Mouse (Mus musculus) CD4-positive, CD25-positive, alpha-beta regulatory T cell, adult 9 weeks (primary cell): ENCODE measurements around the gene Fam89b. TPM values are rescaled to one million over a fixed set of nuclear protein-coding genes. Genes with fewer than 3 reads are reported as not detected.

Experiments used
- polyA plus RNA-seq: library from polyadenylated mRNA; unstranded; fragments of 100-300 nt; shearing (Covaris generic); gene quantifications from one replicate; pipeline ENCODE4 v1.2.1, GENCODE M21; 2017

The Fam89b gene
- polyA plus RNA-seq = 60.6 TPM

GRCm38 (mm10) chr19:5729444-5729815 lies at the start of gene Fam89b:
Gene Fam89b (minus strand): TSS chr19:5729653.

DNA sequence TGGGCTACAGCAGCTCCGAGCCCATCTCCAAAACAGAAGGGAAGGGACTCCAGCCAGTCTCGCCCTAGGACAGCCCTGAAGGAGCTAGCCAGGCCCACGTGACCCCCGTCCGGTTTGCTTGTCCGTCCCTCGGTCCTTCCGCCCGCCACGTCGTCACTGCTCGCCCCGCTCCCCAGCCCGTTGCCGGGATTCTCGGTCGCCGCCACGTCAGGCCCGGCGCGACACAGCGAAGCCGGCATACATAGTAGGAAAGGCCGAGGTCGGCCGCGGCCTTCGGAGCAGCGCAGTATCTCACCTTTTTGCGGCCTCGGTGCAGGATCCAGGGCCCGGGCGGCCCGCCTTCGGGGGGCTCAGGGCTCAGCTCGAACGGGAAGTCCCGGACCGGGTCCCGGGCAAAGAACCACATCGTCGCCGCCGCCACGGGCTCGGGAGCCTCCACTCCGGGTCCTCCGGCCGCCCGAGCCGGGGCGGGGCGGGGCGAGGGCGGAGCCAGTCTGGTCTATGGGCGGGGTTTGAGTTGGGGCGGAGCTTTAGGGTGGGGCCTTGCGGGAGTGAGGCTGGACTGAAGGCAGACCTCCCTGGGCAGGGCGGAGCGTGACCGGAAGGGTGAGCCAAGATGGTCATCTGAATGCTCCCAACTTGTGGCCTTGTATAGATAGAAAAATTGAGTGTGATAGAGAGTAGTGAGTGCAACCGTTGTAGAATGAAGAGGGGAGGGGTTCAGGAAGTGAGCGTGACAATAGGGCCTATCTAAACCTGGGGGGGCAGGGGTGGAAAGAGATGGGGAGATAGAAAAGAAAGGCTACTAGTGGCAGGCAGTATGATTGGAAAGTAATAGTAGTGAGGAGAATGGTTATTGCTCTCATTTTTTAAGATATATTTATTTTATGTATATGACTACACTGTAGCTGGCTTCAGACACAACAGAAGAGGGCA lies 41.7 kb upstream of the Fam89b start, which contains the start of gene Scyl1:
Scyl1 (minus strand) TSS at position 495 of the 936 bp plus-strand sequence.

DNA sequence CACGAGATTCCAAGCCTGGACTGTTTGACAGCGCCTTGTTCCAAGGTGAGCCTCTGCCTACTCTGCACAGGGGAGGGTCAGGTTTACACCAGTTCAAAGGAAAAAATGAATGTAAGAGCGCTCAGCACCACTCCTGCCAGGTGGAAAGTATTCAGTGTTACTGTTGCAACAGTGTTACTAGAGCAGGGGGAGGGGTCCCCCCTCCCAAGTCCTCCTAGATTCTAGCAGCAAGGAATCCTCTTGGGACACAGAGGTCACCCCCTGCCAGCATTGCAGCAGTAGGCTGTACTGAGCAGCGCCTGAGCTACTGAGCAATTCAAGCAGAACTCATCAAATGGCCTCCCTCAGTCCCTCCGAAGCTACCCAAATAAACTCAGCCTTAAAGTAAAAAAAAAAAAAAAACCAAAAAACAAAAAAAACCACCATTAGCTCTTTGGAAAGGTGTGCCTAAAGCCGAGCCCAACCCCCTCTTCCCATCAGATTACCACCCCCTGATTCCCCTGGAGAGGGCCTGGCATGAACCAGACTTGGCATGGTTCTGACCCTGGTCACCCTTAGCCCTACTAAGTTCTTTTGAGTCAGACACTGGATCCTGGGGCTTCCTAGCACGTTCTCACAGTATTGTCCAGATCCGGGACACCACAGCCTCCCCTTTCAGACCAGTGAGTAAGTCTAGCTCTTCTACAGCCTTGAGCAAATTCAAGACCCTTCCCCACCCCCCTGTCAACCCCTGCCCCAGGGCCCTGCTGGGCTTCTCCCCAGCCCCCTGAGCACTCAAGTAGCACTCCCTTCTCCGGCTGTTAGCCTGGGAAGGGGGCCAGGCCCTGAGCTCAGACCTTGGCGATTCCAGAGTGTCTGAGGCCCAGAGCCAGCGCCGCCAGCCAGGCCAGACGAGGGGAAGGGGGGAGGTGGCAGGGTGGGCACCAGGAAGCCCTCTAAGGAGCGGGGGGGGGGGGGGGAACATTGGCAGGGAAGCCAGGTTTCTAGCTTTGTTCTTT lies 11.2 kb upstream of the Fam89b start, which contains the start of gene Ltbp3:
Ltbp3 (plus strand) TSS at position 585 of the 998 bp plus-strand sequence.

GRCm38 (mm10) chr19:5725767-5726515 lies 3.5 kb downstream of the Fam89b start, which contains the start of gene Ehbp1l1:
Gene Ehbp1l1 (minus strand): TSS chr19:5726317.

DNA sequence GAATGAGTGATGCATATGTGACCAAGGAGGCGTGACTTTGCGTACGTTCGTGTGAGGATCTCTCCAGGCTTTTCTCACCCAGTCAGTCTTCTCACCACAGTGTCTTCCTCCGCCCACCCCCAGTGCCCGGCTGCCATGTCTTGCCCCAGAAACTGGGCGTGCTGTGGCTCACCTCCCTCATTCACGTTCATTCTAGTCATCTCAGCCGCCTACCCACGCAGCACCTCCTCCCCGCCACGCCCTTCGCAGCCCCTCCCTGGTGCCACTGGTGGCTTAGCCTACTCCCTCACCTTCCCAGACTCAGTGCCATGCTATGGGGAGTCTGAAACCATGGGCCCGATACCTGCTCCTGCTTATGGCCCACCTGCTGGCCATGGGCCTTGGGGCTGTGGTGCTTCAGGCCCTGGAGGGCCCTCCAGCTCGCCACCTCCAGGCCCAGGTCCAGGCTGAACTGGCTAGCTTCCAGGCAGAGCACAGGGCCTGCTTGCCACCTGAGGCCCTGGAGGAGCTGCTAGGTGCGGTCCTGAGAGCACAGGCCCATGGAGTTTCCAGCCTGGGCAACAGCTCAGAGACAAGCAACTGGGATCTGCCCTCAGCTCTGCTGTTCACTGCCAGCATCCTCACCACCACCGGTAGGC lies 25.2 kb downstream of the Fam89b start, which contains the start of gene Kcnk7:
Kcnk7 (plus strand) TSS at position 205 of the 638 bp plus-strand sequence.

GRCm38 (mm10) chr19:5688200-5689087 lies 41.0 kb downstream of the Fam89b start, which contains the start of the genes Map3k11 and Pcnx3:
Gene Map3k11 (plus strand): TSS chr19:5688742.
Gene Pcnx3 (minus strand): TSS chr19:5688908.

Other genes with a start within 250 kb of the Fam89b start
- gene Mus81, start 241.3 kb downstream of the Fam89b start, polyA plus RNA-seq = 70.5 TPM
- 4,187 TPM for gene Cfl1, start 239.2 kb downstream of the Fam89b start, polyA plus RNA-seq
- gene 1700020D05Rik, start 225.9 kb downstream of the Fam89b start, polyA plus RNA-seq = 0.27 TPM
- gene Snx32, start 219.1 kb downstream of the Fam89b start, polyA plus RNA-seq = 18.4 TPM
- not detected for gene Ovol1, start 169.0 kb downstream of the Fam89b start, polyA plus RNA-seq
- 19.4 TPM for gene Ap5b1, start 161.6 kb downstream of the Fam89b start, polyA plus RNA-seq
- gene Rnaseh2c, start 127.8 kb downstream of the Fam89b start, polyA plus RNA-seq = 89.1 TPM
- 59.7 TPM for gene Kat5, start 119.4 kb downstream of the Fam89b start, polyA plus RNA-seq
- 165 TPM for gene Rela, start 92.2 kb downstream of the Fam89b start, polyA plus RNA-seq
- gene Sipa1, start 65.9 kb downstream of the Fam89b start, polyA plus RNA-seq = 46.5 TPM
- gene Map3k11, start 40.9 kb downstream of the Fam89b start, polyA plus RNA-seq = 18.1 TPM
- gene Pcnx3, start 40.7 kb downstream of the Fam89b start, polyA plus RNA-seq = 47.0 TPM
- gene Kcnk7, start 25.3 kb downstream of the Fam89b start, polyA plus RNA-seq = 1.3 TPM
- 60.7 TPM for gene Ehbp1l1, start 3.3 kb downstream of the Fam89b start, polyA plus RNA-seq
- 0.86 TPM for gene Ltbp3, start 11.3 kb upstream of the Fam89b start, polyA plus RNA-seq
- gene Scyl1, start 41.8 kb upstream of the Fam89b start, polyA plus RNA-seq = 50.1 TPM
- gene Frmd8, start 145.6 kb upstream of the Fam89b start, polyA plus RNA-seq = 335 TPM
- gene Slc25a45, start 148.2 kb upstream of the Fam89b start, polyA plus RNA-seq = 44.8 TPM
- gene Tigd3, start 164.5 kb upstream of the Fam89b start, polyA plus RNA-seq = 0.36 TPM
- gene Dpf2, start 183.4 kb upstream of the Fam89b start, polyA plus RNA-seq = 210 TPM
- gene Cdc42ep2, start 195.2 kb upstream of the Fam89b start, polyA plus RNA-seq = 0.14 TPM
- gene Pola2, start 234.5 kb upstream of the Fam89b start, polyA plus RNA-seq = 57.4 TPM